Mouse (Mus musculus) heart, postnatal 0 days (tissue): ENCODE results near the gene Zfp819. TPM values are rescaled to one million over a fixed set of nuclear protein-coding genes. Genes with fewer than 3 reads are reported as not detected.

ENCODE experiments used
- ATAC-seq: fragments of 200-750 bp; cut with Nextera tagmentation; 2 replicates; pipeline ENCODE4 v1.8.0; 2017; ENCODE audit warnings: low read depth, moderate number of reproducible peaks, moderate library complexity; ENCODE audit not compliant: insufficient read depth
- DNase-seq: peaks from one replicate; pipeline ENCODE4 v3.0.0-alpha.2; 2016; ENCODE audit warnings: low spot score
- H3K27ac ChIP-seq: fragments of 300-500 bp; sonication (generic); 2 replicates; pipeline ENCODE4 v1.5.1; 2014; ENCODE audit warnings: low read depth, mild to moderate bottlenecking
- H3K27me3 ChIP-seq: fragments of 300-500 bp; sonication (generic); 2 replicates; pipeline ENCODE4 v1.6.1; 2014; ENCODE audit warnings: low read length, mixed read lengths; ENCODE audit not compliant: control insufficient read depth, insufficient read depth
- H3K36me3 ChIP-seq: fragments of 300-500 bp; sonication (generic); replicated peaks from 2 replicates; pipeline ENCODE4 v1.6.1; 2014; ENCODE audit warnings: low read length, mixed read lengths; ENCODE audit not compliant: control insufficient read depth, insufficient read depth
- H3K4me1 ChIP-seq: fragments of 300-500 bp; sonication (generic); 2 replicates; pipeline ENCODE4 v1.6.1; 2014; ENCODE audit warnings: antibody characterized with exemption; ENCODE audit not compliant: control insufficient read depth, insufficient read depth
- H3K4me2 ChIP-seq: fragments of 300-500 bp; sonication (generic); 2 replicates; pipeline ENCODE4 v1.6.1; 2014; ENCODE audit warnings: low read depth, mild to moderate bottlenecking, low read length, moderate library complexity
- H3K4me3 ChIP-seq: fragments of 300-500 bp; sonication (generic); 2 replicates; pipeline ENCODE4 v1.5.1; 2014; ENCODE audit warnings: low read depth, low read length
- H3K9ac ChIP-seq: fragments of 300-500 bp; sonication (generic); replicated peaks from 2 replicates; pipeline ENCODE4 v1.6.1; 2014; ENCODE audit warnings: low read depth, low read length, mixed read lengths
- H3K9me3 ChIP-seq: fragments of 300-500 bp; sonication (generic); replicated peaks from 2 replicates; pipeline ENCODE4 v1.6.1; 2016; ENCODE audit warnings: low read length; ENCODE audit not compliant: control insufficient read depth
- CTCF ChIP-seq: IDR thresholded peaks from 2 replicates; pipeline ENCODE4 v1.5.1; 2016; ENCODE audit warnings: antibody characterized with exemption, control low read depth, low read depth
- EP300 ChIP-seq: IDR thresholded peaks from 2 replicates; pipeline ENCODE4 v1.6.1; 2016; ENCODE audit warnings: antibody characterized with exemption, low read depth
- WGBS: fragments of 180-500 bp; shearing (Covaris S2); extraction: QIAGEN DNeasy Blood & Tissue Kit; methylation state at CpG from one replicate; pipeline ENCODE4 v1.1.7; 2014; 5-methylcytosine and 5-hydroxymethylcytosine counted together
- polyA plus RNA-seq: library from polyadenylated mRNA; unstranded; fragments of >200 nt; fragmentation: Nextera tagmentation; extraction: Ambion mirVana; gene quantifications from 2 replicates; pipeline ENCODE4 v1.2.1, GENCODE M21; 2015
- total RNA-seq: library from RNA; depleted of rRNA; stranded (reverse); fragments of >200 nt; gene quantifications from 2 replicates; pipeline ENCODE4 v1.2.3, GENCODE M21; 2014; ENCODE audit warnings: low replicate concordance

Gene Zfp819
- total and polyA plus RNA-seq, 2 experiments from 2014 or later = not detected

GRCm38 (mm10) chr7:43625794-43626422 lies 18.9 kb downstream of the Zfp819 start:
- Histone ChIP-seq H3K4me1 (no peaks in the 10 kb centered on the region), H3K27ac (no peak overlapping the region), H3K4me3 (no peak overlapping the region), H3K36me3 (no peaks in the 10 kb centered on the region), H3K27me3 (no peaks in the 10 kb centered on the region), H3K9me3 (no peaks in the 10 kb centered on the region), H3K9ac (no peak overlapping the region), H3K4me2 (no peak overlapping the region)
- 70% methylated on average over 8 of the region's 8 CpGs for WGBS
- DNase-seq = no peak
- ATAC-seq = no peak
- TF ChIP-seq CTCF = no peak
- TF ChIP-seq EP300 = no peak

GRCm38 (mm10) chr7:43633940-43634339 lies 27.0 kb downstream of the Zfp819 start:
- no peaks in the 10 kb centered on the region for H3K9me3 ChIP-seq

DNA sequence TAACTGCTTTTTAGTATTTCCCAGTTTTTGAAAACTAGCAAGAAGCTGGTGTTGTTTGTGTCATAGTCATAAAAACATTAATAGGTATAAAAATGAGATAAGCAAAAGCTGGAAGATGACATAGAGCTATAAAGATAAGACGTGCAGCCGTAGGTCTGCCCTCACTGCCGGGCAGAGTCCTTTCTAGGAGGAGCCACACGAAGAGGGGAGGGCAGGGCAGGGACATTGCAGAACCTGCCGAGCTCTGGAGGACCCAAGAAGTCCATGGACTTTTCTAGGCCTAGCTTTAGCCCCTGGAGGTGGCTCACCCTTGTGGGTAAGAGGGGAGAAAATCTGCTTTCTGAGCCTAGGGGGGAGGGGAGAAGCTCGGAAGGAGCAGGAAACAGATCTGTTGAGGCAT lies 27.5 kb downstream of the Zfp819 start, which contains the start of gene Ceacam18:
Gene Ceacam18, plus strand, starts transcription at position 208 of the 400 bp plus-strand sequence.
- H3K4me2 ChIP-seq = no peak within 1 kb of the TSS
- ATAC-seq = no peak
- no peak within 1 kb of the TSS for H3K27ac ChIP-seq
- no peaks in the 10 kb centered on the region for H3K9me3 ChIP-seq
- H3K9ac ChIP-seq = no peak within 1 kb of the TSS
- H3K27me3 ChIP-seq = no peaks in the 10 kb centered on the region
- H3K4me1 ChIP-seq = no peaks in the 10 kb centered on the region
- no peak for TF ChIP-seq EP300
- TF ChIP-seq CTCF = no peak
- no peaks in the 10 kb centered on the region for H3K36me3 ChIP-seq
- no peak within 1 kb of the TSS for H3K4me3 ChIP-seq
- no peak for DNase-seq
- WGBS = 40% methylated on average over 6 of the region's 6 CpGs

More at GRCm38 (mm10) chr7:43633940-43634339, 27.0 kb downstream of the Zfp819 start:
- ATAC-seq = no peak
- no peak overlapping the region for H3K4me2 ChIP-seq
- no peaks in the 10 kb centered on the region for H3K36me3 ChIP-seq
- no peak overlapping the region for H3K4me3 ChIP-seq
- no peak for TF ChIP-seq EP300
- TF ChIP-seq CTCF = no peak
- H3K27me3 ChIP-seq = no peaks in the 10 kb centered on the region
- WGBS = 78% methylated on average over 4 of the region's 4 CpGs
- no peak for DNase-seq
- no peaks in the 10 kb centered on the region for H3K4me1 ChIP-seq
- no peak overlapping the region for H3K27ac ChIP-seq
- no peak overlapping the region for H3K9ac ChIP-seq

GRCm38 (mm10) chr7:43636194-43636593 lies 29.2 kb downstream of the Zfp819 start:
- no peaks in the 10 kb centered on the region for H3K9me3 ChIP-seq
- no peak for DNase-seq
- H3K4me1 ChIP-seq = no peaks in the 10 kb centered on the region
- no peak for ATAC-seq
- H3K4me3 ChIP-seq = no peak overlapping the region
- H3K27me3 ChIP-seq = no peaks in the 10 kb centered on the region
- WGBS = 47% methylated on average over 2 of the region's 2 CpGs
- no peak overlapping the region for H3K4me2 ChIP-seq
- H3K36me3 ChIP-seq = no peaks in the 10 kb centered on the region
- no peak overlapping the region for H3K27ac ChIP-seq
- TF ChIP-seq CTCF (no peak), EP300 (no peak)
- H3K9ac ChIP-seq = no peak overlapping the region

DNA sequence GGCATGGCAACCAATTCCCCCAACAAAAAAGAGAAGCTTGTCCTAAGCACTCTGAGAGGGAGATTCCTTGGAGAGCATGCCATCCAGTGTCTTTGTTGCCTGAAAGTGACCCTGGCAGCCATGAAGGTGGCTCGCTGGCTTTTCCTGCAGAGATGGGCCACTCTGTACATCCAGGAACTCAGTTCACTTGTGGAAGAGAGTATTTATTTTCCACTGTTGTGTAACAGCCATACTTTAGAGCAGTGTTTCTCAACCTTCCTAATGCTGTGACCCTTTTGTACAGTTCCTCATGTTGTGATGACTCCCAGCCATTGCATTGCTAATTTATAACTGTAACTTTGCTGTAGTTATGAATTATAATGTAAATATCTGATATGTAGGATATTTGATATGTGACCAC lies 30.1 kb downstream of the Zfp819 start:
- Histone ChIP-seq H3K9me3 (no peaks in the 10 kb centered on the region), H3K36me3 (no peaks in the 10 kb centered on the region), H3K9ac (no peak overlapping the region), H3K4me1 (no peaks in the 10 kb centered on the region), H3K4me3 (no peak overlapping the region), H3K27ac (no peak overlapping the region), H3K4me2 (no peak overlapping the region), H3K27me3 (no peaks in the 10 kb centered on the region)
- no peak for TF ChIP-seq EP300
- ATAC-seq (no peak), DNase-seq (no peak)
- WGBS = 74% methylated on average over 1 of the region's 1 CpGs

DNA sequence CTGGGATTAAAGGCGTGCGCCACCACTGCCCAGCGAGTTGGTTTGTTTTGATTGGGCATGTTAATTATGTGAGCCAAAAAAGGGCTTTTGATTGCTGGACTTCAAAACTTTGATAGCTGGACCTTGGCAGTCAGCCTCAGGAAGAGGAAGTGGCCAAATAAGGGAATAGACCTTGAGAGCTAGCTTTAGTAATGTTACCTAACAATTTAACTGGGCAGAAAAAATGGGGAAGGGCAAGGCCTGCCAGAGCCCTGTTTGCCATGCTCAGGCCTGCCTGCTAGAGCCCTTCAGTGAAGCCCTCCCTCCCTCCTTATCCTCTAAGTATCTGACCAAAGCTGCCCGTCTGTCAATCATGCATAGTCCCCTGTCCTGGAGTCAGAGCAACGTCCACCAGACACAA lies 35.6 kb downstream of the Zfp819 start:
- Histone ChIP-seq H3K9me3 (no peaks in the 10 kb centered on the region), H3K27me3 (no peaks in the 10 kb centered on the region), H3K4me1 (no peaks in the 10 kb centered on the region), H3K36me3 (no peaks in the 10 kb centered on the region), H3K27ac (no peak overlapping the region), H3K4me2 (no peak overlapping the region), H3K4me3 (no peak overlapping the region), H3K9ac (no peak overlapping the region)
- WGBS = 63% methylated on average over 5 of the region's 5 CpGs
- ATAC-seq = no peak
- no peak for DNase-seq
- no peak for TF ChIP-seq CTCF
- TF ChIP-seq EP300 = no peak
